Mouse (Mus musculus) hindbrain, embryonic 16.5 days (tissue): ENCODE results near the gene Ubr3. TPM values are rescaled to one million over a fixed set of nuclear protein-coding genes. Genes with fewer than 3 reads are reported as not detected.
A peak's percentile ranks its signal among the peaks of the same experiment; 100 is the strongest.
"Not testable (repeated sequence)": the region's sequence is repeated elsewhere in the genome, so short reads cannot be mapped to it uniquely, and the experiment has no call there.

Experiments used
- ATAC-seq: fragments of 200-750 bp; cut with Nextera tagmentation; 2 replicates; pipeline ENCODE4 v1.8.0; 2017; ENCODE audit warnings: moderate TSS enrichment, moderate library complexity
- H3K27ac ChIP-seq: fragments of 300-500 bp; sonication (generic); 2 replicates; pipeline ENCODE4 v1.5.1; 2014; ENCODE audit warnings: low read depth, mild to moderate bottlenecking, control low read depth, low read length, moderate library complexity
- H3K27me3 ChIP-seq: fragments of 300-500 bp; sonication (generic); replicated peaks from 2 replicates; pipeline ENCODE4 v1.6.1; 2014; ENCODE audit warnings: low read length; ENCODE audit not compliant: control insufficient read depth, insufficient read depth
- H3K36me3 ChIP-seq: fragments of 300-500 bp; sonication (generic); 2 replicates; pipeline ENCODE4 v1.6.1; 2014; ENCODE audit warnings: mild to moderate bottlenecking, low read length, moderate library complexity, mixed read lengths; ENCODE audit not compliant: control insufficient read depth, insufficient read depth
- H3K4me1 ChIP-seq: fragments of 300-500 bp; sonication (generic); 2 replicates; pipeline ENCODE4 v1.6.1; 2014; ENCODE audit warnings: low read depth, low read length; ENCODE audit not compliant: control insufficient read depth, insufficient read depth
- H3K4me2 ChIP-seq: fragments of 300-500 bp; sonication (generic); 2 replicates; pipeline ENCODE4 v1.6.1; 2014; ENCODE audit warnings: mild to moderate bottlenecking, low read length, control low read depth, moderate library complexity
- H3K4me3 ChIP-seq: fragments of 300-500 bp; sonication (generic); 2 replicates; pipeline ENCODE4 v1.5.1; 2014; ENCODE audit warnings: mild to moderate bottlenecking, low read length, control low read depth, moderate library complexity
- H3K9ac ChIP-seq: fragments of 300-500 bp; sonication (generic); 2 replicates; pipeline ENCODE4 v1.6.1; 2014; ENCODE audit warnings: low read depth, mild to moderate bottlenecking, control low read depth, low read length, moderate library complexity
- H3K9me3 ChIP-seq: fragments of 300-500 bp; sonication (generic); 2 replicates; pipeline ENCODE4 v1.6.1; 2014; ENCODE audit warnings: mild to moderate bottlenecking, low read length, moderate library complexity; ENCODE audit not compliant: control insufficient read depth
- WGBS: fragments of 180-500 bp; shearing (Covaris S2); extraction: QIAGEN DNeasy Blood & Tissue Kit; methylation state at CpG from one replicate; pipeline ENCODE4 v1.1.7; 2014; 5-methylcytosine and 5-hydroxymethylcytosine counted together
- polyA plus RNA-seq: library from polyadenylated mRNA; unstranded; fragments of >200 nt; fragmentation: Nextera tagmentation; extraction: Ambion mirVana; gene quantifications from 2 replicates; pipeline ENCODE4 v1.2.1, GENCODE M21; 2015

Gene Ubr3
- polyA plus RNA-seq, 1 experiment from 2014 or later = 13.4 TPM

DNA sequence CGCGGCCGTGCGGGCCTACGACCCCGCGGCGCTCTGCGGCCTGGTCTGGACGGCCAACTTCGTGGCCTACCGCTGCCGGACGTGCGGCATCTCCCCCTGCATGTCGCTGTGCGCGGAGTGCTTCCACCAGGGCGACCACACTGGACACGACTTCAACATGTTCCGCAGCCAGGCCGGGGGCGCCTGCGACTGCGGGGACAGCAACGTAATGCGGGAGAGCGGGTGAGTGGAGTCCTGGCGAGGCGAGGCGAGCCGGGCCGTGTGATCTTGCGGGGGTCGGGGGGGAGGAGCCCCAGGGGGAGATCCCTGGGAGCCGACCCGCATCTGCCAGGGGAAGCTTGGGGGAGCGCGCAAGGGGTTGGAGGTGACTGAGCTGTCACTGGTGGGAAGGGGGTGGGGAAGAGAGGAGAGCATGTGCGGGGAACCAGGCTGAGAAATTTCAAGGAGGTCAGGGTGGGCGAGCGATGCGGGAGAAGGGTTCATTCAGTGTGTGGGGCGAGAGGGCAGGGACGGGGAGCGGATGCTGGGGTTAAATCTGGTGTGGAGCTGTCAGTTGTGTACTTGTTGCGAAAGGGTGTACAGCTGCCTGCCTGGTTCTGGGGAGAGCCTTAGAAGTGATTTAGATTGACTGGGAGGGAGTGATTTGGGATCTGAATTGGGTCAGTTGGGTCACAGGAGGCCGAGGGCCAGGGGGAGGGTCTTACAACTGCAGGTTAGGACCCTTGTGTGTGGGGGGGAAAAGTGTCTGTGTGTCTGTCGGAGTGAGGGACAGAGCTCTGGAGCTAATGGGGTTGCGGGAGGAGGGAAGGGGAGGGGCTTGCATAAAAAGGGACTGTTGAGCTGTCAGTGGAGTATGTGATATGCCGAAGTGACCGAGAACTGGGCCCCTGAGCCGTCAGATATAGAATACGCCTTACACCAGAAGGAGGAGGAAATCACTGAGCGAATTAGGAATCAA, 851 bp downstream of the Ubr3 start:
- Histone ChIP-seq H3K4me2 (peak overlapping the region; percentile 62), H3K27me3 (no peaks in the 10 kb centered on the region), H3K9me3 (no peaks in the 10 kb centered on the region), H3K4me3 (peak overlapping the region; percentile 99), H3K36me3 (no peaks in the 10 kb centered on the region; the same call in 1 of the 2 replicates), H3K9ac (peak overlapping the region; percentile 100), H3K27ac (peak overlapping the region; percentile 93), H3K4me1 (peaks cover 17% of the 10 kb centered on the region)
- peak; percentile 57 for ATAC-seq
- WGBS = under 1% methylated on average over 55 of the region's 55 CpGs

- Histone ChIP-seq H3K4me2 (no peak overlapping the region), H3K9ac (no peak overlapping the region), H3K9me3 (no peaks in the 10 kb centered on the region), H3K4me3 (no peak overlapping the region), H3K27ac (no peak overlapping the region), H3K4me1 (peaks cover 15% of the 10 kb centered on the region), H3K27me3 (no peaks in the 10 kb centered on the region), H3K36me3 (peaks cover 2% of the 10 kb centered on the region)
- no peak for ATAC-seq
- 96% methylated on average over 3 of the region's 3 CpGs for WGBS
Observed at GRCm38 (mm10) chr2:69903541-69903940, 6.5 kb downstream of the Ubr3 start.

DNA sequence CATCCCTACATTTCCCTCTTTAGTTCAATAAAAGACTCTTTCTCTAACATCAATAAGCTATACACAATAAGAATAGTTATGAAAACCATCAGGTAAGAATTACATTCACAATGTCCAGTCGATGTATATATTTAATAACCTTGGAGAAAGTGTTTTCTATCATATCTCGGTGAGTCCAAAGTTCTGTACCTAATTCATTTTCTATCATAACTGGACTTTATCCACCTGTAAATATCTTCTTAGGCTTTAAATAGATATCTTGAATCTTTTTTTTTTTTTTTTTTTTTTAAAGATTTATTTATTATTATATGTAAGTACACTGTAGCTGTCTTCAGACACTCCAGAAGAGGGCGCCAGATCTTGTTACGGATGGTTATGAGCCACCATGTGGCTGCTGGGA, 10.3 kb downstream of the Ubr3 start:
- WGBS = 85% methylated on average over 4 of the region's 4 CpGs
- H3K4me3 ChIP-seq, ATAC-seq: not testable (repeated sequence)

GRCm38 (mm10) chr2:69912801-69913200, 15.8 kb downstream of the Ubr3 start:
- H3K9me3 ChIP-seq = no peaks in the 10 kb centered on the region
- H3K36me3 ChIP-seq = peaks cover 7% of the 10 kb centered on the region
- no peaks in the 10 kb centered on the region for H3K4me1 ChIP-seq
- no peak overlapping the region for H3K4me3 ChIP-seq
- H3K9ac ChIP-seq = no peak overlapping the region
- 45% methylated on average over 2 of the region's 2 CpGs for WGBS
- no peak overlapping the region for H3K4me2 ChIP-seq
- no peak overlapping the region for H3K27ac ChIP-seq
- no peaks in the 10 kb centered on the region for H3K27me3 ChIP-seq
- ATAC-seq = no peak

More for the DNA sequence above, 10.3 kb downstream of the Ubr3 start:
- H3K36me3 ChIP-seq, H3K9me3 ChIP-seq, H3K4me2 ChIP-seq, H3K27me3 ChIP-seq, H3K4me1 ChIP-seq, H3K9ac ChIP-seq, H3K27ac ChIP-seq: not testable (repeated sequence)

DNA sequence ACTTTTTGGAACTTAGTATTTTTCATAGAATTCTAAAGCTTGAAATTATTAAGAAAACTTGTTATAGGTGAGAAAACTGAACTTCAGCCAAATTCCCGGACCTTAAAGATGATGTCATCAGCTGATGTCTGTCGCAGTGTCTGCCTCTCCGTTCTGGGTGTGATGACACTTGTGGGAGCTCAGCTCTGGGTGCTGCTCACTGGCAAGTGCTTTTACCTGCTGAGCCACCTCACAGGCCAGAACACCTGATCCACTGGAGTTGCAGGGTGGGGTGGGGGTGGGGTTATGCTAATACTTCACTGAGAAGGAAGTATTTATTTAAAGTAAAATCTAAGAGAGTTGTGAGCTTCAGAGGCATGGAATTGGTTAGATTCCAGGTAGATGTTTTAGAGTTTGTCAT, 20.3 kb downstream of the Ubr3 start:
- H3K9ac ChIP-seq = no peak overlapping the region
- H3K27me3 ChIP-seq = no peaks in the 10 kb centered on the region
- no peaks in the 10 kb centered on the region for H3K9me3 ChIP-seq
- H3K4me2 ChIP-seq = no peak overlapping the region
- WGBS = 89% methylated on average over 3 of the region's 3 CpGs
- peaks cover 14% of the 10 kb centered on the region; the same call in 1 of the 2 replicates for H3K36me3 ChIP-seq
- no peak overlapping the region for H3K4me3 ChIP-seq
- no peak for ATAC-seq
- no peak overlapping the region for H3K27ac ChIP-seq
- H3K4me1 ChIP-seq = no peaks in the 10 kb centered on the region

GRCm38 (mm10) chr2:69924943-69925342, 27.9 kb downstream of the Ubr3 start:
- H3K27me3 ChIP-seq = no peaks in the 10 kb centered on the region
- ATAC-seq = no peak; the same call in 1 of the 2 replicates
- H3K27ac ChIP-seq = no peak overlapping the region
- H3K9me3 ChIP-seq = no peaks in the 10 kb centered on the region
- no peaks in the 10 kb centered on the region for H3K4me1 ChIP-seq
- no peak overlapping the region for H3K9ac ChIP-seq
- peaks cover 3% of the 10 kb centered on the region; the same call in 1 of the 2 replicates for H3K36me3 ChIP-seq
- no peak overlapping the region for H3K4me3 ChIP-seq
- 81% methylated on average over 3 of the region's 3 CpGs for WGBS
- no peak overlapping the region for H3K4me2 ChIP-seq

- Histone ChIP-seq H3K4me2 (no peak overlapping the region), H3K27ac (no peak overlapping the region), H3K9me3 (no peaks in the 10 kb centered on the region), H3K9ac (no peak overlapping the region), H3K4me3 (no peak overlapping the region), H3K27me3 (no peaks in the 10 kb centered on the region), H3K36me3 (peaks cover 5% of the 10 kb centered on the region), H3K4me1 (no peaks in the 10 kb centered on the region)
- no peak for ATAC-seq
- 96% methylated on average over 5 of the region's 5 CpGs for WGBS
Observed at GRCm38 (mm10) chr2:69936331-69936730, 39.3 kb downstream of the Ubr3 start.

- Histone ChIP-seq H3K9me3 (no peaks in the 10 kb centered on the region), H3K4me3 (no peak overlapping the region), H3K27ac (no peak overlapping the region), H3K4me1 (no peaks in the 10 kb centered on the region), H3K4me2 (no peak overlapping the region), H3K36me3 (peaks cover 5% of the 10 kb centered on the region), H3K27me3 (no peaks in the 10 kb centered on the region), H3K9ac (no peak overlapping the region)
- WGBS = 88% methylated on average over 4 of the region's 4 CpGs
- no peak for ATAC-seq
Observed at GRCm38 (mm10) chr2:69939226-69939625, 42.2 kb downstream of the Ubr3 start.

- Histone ChIP-seq H3K4me3 (no peak overlapping the region), H3K27ac (no peak overlapping the region), H3K36me3 (peaks cover 5% of the 10 kb centered on the region), H3K4me2 (no peak overlapping the region), H3K4me1 (no peaks in the 10 kb centered on the region), H3K27me3 (no peaks in the 10 kb centered on the region), H3K9ac (no peak overlapping the region), H3K9me3 (no peaks in the 10 kb centered on the region)
- ATAC-seq = no peak
- 95% methylated on average over 5 of the region's 5 CpGs for WGBS
Observed at GRCm38 (mm10) chr2:69939649-69940048, 42.6 kb downstream of the Ubr3 start.
